Mouse (Mus musculus): ENCODE results near the gene Sema6c. TPM values are rescaled to one million over a fixed set of nuclear protein-coding genes. Genes with fewer than 3 reads are reported as not detected.
"Not testable (repeated sequence)": the region's sequence is repeated elsewhere in the genome, so short reads cannot be mapped to it uniquely, and the experiment has no call there.

Sema6c gene
- polyA plus RNA-seq, 1 experiment from 2014 or later: 5.3 TPM

DNA sequence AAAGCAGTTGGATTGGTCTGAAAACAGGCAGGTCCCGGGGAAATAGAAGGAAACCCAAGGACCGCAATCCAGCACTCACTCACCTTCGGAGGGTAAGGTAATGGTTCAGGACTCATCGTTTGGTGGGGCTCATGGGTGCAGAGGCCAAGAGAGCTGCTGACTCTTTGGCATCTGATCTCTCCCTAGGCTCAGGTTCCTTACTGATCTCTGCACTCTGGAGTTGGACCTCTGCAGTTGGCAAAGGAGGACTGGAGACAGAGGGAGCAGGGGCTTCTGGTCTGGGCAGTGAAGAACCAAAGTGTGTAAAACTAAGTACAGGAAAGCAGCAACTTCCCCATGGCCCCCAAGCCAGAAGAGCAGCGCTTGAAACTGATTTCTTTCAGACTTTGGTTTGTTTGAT lies 30.2 kb upstream of the Sema6c start:
- no peaks in the 10 kb centered on the region for H3K9me3 ChIP-seq (ENCODE audit: control insufficient read depth, low read length)
- ATAC-seq (replicated peaks; ENCODE audit: low FRiP score, low TSS enrichment, low read depth) (no peak), DNase-seq (ENCODE audit: low spot score) (no peak)
- no peak overlapping the region for H3K9ac ChIP-seq (ENCODE audit: low read length)
- no peak overlapping the region for H3K4me2 ChIP-seq (ENCODE audit: low read length)
- no peak overlapping the region for H3K4me3 ChIP-seq (ENCODE audit: low read depth, low read length)
- H3K36me3 ChIP-seq (ENCODE audit: control insufficient read depth, insufficient read depth, low read length): peaks cover 7% of the 10 kb centered on the region
- no peak overlapping the region for H3K27ac ChIP-seq (ENCODE audit: low read depth)
- peaks cover 10% of the 10 kb centered on the region for H3K4me1 ChIP-seq (replicated peaks; ENCODE audit: control insufficient read depth, insufficient read depth, low read length)
- WGBS: 76% methylated on average over 5 of the region's 5 CpGs
- no peaks in the 10 kb centered on the region for H3K27me3 ChIP-seq (replicated peaks; ENCODE audit: control insufficient read depth, insufficient read depth, low read length)

DNA sequence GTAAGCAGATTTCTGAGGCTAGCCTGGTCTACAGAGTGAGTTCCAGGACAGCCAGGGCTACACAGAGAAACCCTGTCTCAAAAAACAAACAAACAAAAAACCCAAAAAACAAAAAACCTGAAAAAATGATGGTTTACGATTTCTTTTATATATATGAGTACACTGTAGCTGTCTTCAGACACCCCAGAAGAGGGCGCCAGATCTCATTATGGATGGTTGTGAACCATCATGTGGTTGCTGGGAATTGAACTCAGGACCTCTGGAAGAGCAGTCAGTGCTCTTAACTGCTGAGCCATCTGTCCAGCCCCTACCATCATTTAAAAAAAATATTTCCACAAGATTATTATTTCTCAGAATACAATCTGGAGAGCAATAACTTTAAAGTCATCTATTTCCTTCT lies 27.9 kb upstream of the Sema6c start:
- H3K27ac ChIP-seq (ENCODE audit: low read depth); H3K4me3 ChIP-seq (ENCODE audit: low read depth, low read length); H3K27me3 ChIP-seq (replicated peaks; ENCODE audit: control insufficient read depth, insufficient read depth, low read length); H3K9ac ChIP-seq (ENCODE audit: low read length); H3K4me2 ChIP-seq (ENCODE audit: low read length); H3K36me3 ChIP-seq (ENCODE audit: control insufficient read depth, insufficient read depth, low read length); ATAC-seq (replicated peaks; ENCODE audit: low FRiP score, low TSS enrichment, low read depth); H3K9me3 ChIP-seq (ENCODE audit: control insufficient read depth, low read length); DNase-seq (ENCODE audit: low spot score): not testable (repeated sequence)
- 87% methylated on average over 2 of the region's 2 CpGs for whole genome bisulfite sequencing
- H3K4me1 ChIP-seq (replicated peaks; ENCODE audit: control insufficient read depth, insufficient read depth, low read length): peaks cover 14% of the 10 kb centered on the region

DNA sequence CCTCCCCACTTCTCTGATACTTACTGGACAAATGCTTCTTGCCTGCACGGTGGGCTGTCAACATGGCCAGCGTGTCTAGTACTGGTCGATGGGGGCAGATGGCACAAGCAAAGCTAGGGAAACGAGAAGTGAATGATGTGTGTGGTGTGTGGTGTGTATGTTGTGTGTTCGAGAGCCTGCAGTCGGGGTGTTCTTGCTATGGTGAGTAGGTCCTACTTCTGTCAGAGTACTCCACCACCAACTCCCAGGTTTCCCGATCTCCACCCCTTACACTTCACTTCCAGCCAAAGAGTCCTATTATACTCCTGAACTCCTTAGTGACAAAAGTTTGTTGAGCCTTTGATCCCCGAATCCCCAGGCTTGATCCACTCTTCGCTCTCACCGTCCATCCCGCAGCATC lies 27.1 kb upstream of the Sema6c start:
- ATAC-seq (replicated peaks; ENCODE audit: low FRiP score, low TSS enrichment, low read depth) (peak; percentile 4; the same call in 1 of the 2 replicates), DNase-seq (ENCODE audit: low spot score) (no peak)
- Histone ChIP-seq H3K9me3 (ENCODE audit: control insufficient read depth, low read length) (no peaks in the 10 kb centered on the region), H3K36me3 (ENCODE audit: control insufficient read depth, insufficient read depth, low read length) (peaks cover 7% of the 10 kb centered on the region), H3K27me3 (replicated peaks; ENCODE audit: control insufficient read depth, insufficient read depth, low read length) (no peaks in the 10 kb centered on the region), H3K4me1 (replicated peaks; ENCODE audit: control insufficient read depth, insufficient read depth, low read length) (peaks cover 14% of the 10 kb centered on the region), H3K4me2 (ENCODE audit: low read length) (peak overlapping the region; percentile 77), H3K9ac (ENCODE audit: low read length) (peak overlapping the region; percentile 78), H3K4me3 (ENCODE audit: low read depth, low read length) (peak overlapping the region; percentile 87), H3K27ac (ENCODE audit: low read depth) (peak overlapping the region; percentile 57; the same call in 1 of the 2 replicates)
- WGBS: 56% methylated on average over 11 of the region's 11 CpGs

DNA sequence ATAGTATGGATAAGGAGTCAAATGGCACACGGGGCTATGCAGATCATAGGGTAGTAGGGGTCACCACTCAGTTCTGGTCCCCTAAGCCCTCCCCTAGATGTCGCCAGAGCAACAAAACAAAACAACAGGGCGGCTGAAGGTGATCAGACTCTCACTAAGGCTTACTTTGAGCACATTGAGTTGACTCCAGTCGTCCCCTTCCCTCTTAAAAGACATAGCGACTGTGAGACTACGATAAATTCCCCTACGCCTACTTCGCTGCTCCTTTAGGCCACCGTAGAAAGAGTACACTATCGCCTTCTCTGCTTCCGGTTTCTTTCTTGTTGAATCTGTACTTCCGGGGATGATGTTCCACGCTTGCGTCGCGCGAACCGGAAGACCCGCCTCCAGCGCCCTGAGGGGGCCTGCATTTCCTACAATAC lies 26.6 kb upstream of the Sema6c start, which contains the start of the genes Scnm1 and Lysmd1:
Scnm1 (minus strand) TSS at position 332 of the 422 bp plus-strand sequence.
Lysmd1 (plus strand) TSS at position 409 of the 422 bp plus-strand sequence.
- Histone ChIP-seq H3K4me2 (ENCODE audit: low read length) (peak within 1 kb of the TSS; percentile 77), H3K4me3 (ENCODE audit: low read depth, low read length) (peak within 1 kb of the TSS; percentile 87), H3K27me3 (replicated peaks; ENCODE audit: control insufficient read depth, insufficient read depth, low read length) (no peaks in the 10 kb centered on the region), H3K36me3 (ENCODE audit: control insufficient read depth, insufficient read depth, low read length) (peaks cover 7% of the 10 kb centered on the region), H3K9me3 (ENCODE audit: control insufficient read depth, low read length) (no peaks in the 10 kb centered on the region), H3K4me1 (replicated peaks; ENCODE audit: control insufficient read depth, insufficient read depth, low read length) (peaks cover 14% of the 10 kb centered on the region), H3K27ac (ENCODE audit: low read depth) (peak within 1 kb of the TSS; percentile 57; the same call in 1 of the 2 replicates), H3K9ac (ENCODE audit: low read length) (peak within 1 kb of the TSS; percentile 78)
- under 1% methylated on average over 20 of the region's 20 CpGs for WGBS
- DNase-seq (ENCODE audit: low spot score) (peak; percentile 87), ATAC-seq (replicated peaks; ENCODE audit: low FRiP score, low TSS enrichment, low read depth) (peak; percentile 89)

DNA sequence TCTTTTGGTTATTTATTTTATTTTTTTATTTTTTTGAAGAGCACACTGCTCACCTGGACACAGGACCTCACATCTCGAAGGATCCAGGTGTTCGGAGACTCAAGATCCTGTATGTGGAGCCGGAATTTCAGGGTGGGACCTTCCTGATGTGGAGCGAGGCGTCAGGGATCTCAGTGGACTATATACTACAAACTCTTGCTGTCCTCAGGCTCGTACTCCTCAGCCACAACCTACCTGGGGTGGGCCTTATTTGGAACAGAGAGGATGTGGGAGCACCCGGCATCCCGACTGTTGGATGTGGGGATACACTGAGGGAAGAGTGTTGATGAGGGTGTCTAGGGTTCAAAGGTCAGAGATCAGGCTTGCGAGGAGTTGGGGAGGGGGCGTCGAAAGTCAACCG lies 26.1 kb upstream of the Sema6c start:
- not testable (repeated sequence) for DNase-seq (ENCODE audit: low spot score); H3K4me3 ChIP-seq (ENCODE audit: low read depth, low read length); H3K4me2 ChIP-seq (ENCODE audit: low read length); H3K9ac ChIP-seq (ENCODE audit: low read length); H3K36me3 ChIP-seq (ENCODE audit: control insufficient read depth, insufficient read depth, low read length); H3K27me3 ChIP-seq (replicated peaks; ENCODE audit: control insufficient read depth, insufficient read depth, low read length); H3K27ac ChIP-seq (ENCODE audit: low read depth); H3K9me3 ChIP-seq (ENCODE audit: control insufficient read depth, low read length)
- WGBS: no CpG with 5 or more reads among the region's 12 CpGs
- ATAC-seq (replicated peaks; ENCODE audit: low FRiP score, low TSS enrichment, low read depth): peak; percentile 56
- peaks cover 14% of the 10 kb centered on the region for H3K4me1 ChIP-seq (replicated peaks; ENCODE audit: control insufficient read depth, insufficient read depth, low read length)

DNA sequence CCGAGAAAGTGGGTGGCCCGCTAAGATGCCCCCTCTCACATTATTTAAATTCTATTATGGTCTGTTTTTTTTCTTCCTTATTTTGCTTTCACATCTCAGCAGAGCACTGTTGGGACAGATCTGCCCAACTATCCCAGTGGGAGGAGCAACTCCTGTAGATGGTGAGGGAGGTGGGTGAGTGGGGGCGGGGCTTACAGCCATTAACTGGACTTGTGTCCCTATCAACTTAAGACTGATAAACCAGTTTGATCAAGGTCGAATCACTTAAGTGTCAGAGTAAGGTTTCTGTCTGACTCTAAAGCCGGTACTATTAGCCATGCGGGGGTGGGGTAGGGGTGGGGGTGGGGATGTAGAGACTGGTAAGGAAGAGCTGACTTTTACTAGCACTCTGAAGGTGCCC lies 25.2 kb upstream of the Sema6c start:
- peak overlapping the region; percentile 8; the same call in 1 of the 2 replicates for H3K9ac ChIP-seq (ENCODE audit: low read length)
- no peak overlapping the region for H3K27ac ChIP-seq (ENCODE audit: low read depth)

DNA sequence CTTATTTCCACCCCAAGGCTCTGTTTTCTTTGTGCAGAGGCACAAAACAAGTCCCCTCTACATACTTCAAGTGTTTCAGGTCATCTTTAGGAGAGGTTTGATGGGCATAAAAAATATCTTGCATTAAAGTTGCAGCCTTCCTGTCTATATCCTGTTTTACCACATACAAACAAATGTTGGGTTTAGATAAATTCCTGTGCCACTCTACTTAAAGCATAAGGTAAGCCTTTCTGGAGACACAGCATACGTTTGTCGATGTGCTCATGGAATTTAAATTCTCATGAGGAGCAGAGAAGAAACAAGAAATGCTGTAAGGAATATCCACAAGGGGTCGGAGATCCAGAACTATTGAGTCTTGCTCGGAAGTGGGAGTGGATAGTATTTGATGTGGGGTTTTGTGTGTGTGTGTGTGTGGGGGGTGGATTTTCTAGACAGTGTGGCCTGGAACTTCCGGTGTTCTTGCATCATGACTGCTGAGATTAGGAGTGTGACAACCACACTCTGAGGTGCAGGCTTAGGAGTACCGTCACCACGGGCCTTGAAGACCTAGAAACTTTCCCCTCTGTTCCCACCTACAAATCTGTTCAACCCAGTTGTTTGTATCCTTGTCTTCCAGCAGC lies 24.7 kb upstream of the Sema6c start:
- peaks cover 14% of the 10 kb centered on the region for H3K4me1 ChIP-seq (replicated peaks; ENCODE audit: control insufficient read depth, insufficient read depth, low read length)
- peaks cover 16% of the 10 kb centered on the region for H3K36me3 ChIP-seq (ENCODE audit: control insufficient read depth, insufficient read depth, low read length)
- 82% methylated on average over 7 of the region's 7 CpGs for WGBS
- ATAC-seq (replicated peaks; ENCODE audit: low FRiP score, low TSS enrichment, low read depth) (no peak), DNase-seq (ENCODE audit: low spot score) (no peak)
- H3K27me3 ChIP-seq (replicated peaks; ENCODE audit: control insufficient read depth, insufficient read depth, low read length): no peaks in the 10 kb centered on the region
- H3K4me3 ChIP-seq (ENCODE audit: low read depth, low read length): 0 out of 2 replicates have a peak overlapping the region, but pooled peaks have one; percentile 27
- no peaks in the 10 kb centered on the region for H3K9me3 ChIP-seq (ENCODE audit: control insufficient read depth, low read length)
- peak overlapping the region; percentile 56 for H3K4me2 ChIP-seq (ENCODE audit: low read length)
- no peak overlapping the region for H3K27ac ChIP-seq (ENCODE audit: low read depth)
- H3K9ac ChIP-seq (ENCODE audit: low read length): 0 out of 2 replicates have a peak overlapping the region, but pooled peaks have one; percentile 8

More for the DNA sequence above, 25.2 kb upstream of the Sema6c start:
- peak overlapping the region; percentile 27 for H3K4me3 ChIP-seq (ENCODE audit: low read depth, low read length)
- H3K27me3 ChIP-seq (replicated peaks; ENCODE audit: control insufficient read depth, insufficient read depth, low read length): no peaks in the 10 kb centered on the region
- peaks cover 11% of the 10 kb centered on the region for H3K36me3 ChIP-seq (ENCODE audit: control insufficient read depth, insufficient read depth, low read length)
- DNase-seq (ENCODE audit: low spot score): no peak
- H3K4me2 ChIP-seq (ENCODE audit: low read length): peak overlapping the region; percentile 56
- no peak for ATAC-seq (replicated peaks; ENCODE audit: low FRiP score, low TSS enrichment, low read depth)
- H3K9me3 ChIP-seq (ENCODE audit: control insufficient read depth, low read length): no peaks in the 10 kb centered on the region
- WGBS: 12% methylated on average over 6 of the region's 6 CpGs
- peaks cover 14% of the 10 kb centered on the region for H3K4me1 ChIP-seq (replicated peaks; ENCODE audit: control insufficient read depth, insufficient read depth, low read length)

DNA sequence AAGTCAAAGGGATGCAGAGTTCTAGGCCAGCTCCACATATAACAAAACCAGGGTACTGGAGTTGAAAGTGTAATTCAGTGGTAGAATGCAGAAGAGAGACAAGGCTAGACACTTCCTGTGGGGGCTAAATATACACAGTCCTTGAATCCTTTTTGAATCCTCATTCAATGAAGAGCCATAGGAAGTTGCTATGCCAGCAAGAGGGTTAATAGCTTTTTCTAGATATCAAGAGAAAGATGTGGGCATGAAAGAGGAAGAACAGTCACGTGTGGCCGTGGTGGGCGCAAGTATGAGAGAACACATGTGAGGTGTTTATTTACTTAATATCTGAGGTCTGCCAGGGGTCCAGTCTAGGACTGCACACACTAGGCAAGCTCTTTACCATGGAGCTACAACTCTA lies 23.9 kb upstream of the Sema6c start:
- Histone ChIP-seq H3K4me3 (ENCODE audit: low read depth, low read length) (no peak overlapping the region), H3K4me2 (ENCODE audit: low read length) (no peak overlapping the region), H3K27me3 (replicated peaks; ENCODE audit: control insufficient read depth, insufficient read depth, low read length) (no peaks in the 10 kb centered on the region), H3K4me1 (replicated peaks; ENCODE audit: control insufficient read depth, insufficient read depth, low read length) (peaks cover 14% of the 10 kb centered on the region), H3K9ac (ENCODE audit: low read length) (no peak overlapping the region), H3K27ac (ENCODE audit: low read depth) (no peak overlapping the region), H3K36me3 (ENCODE audit: control insufficient read depth, insufficient read depth, low read length) (peaks cover 20% of the 10 kb centered on the region; the same call in 1 of the 2 replicates), H3K9me3 (ENCODE audit: control insufficient read depth, low read length) (no peaks in the 10 kb centered on the region)
- ATAC-seq (replicated peaks; ENCODE audit: low FRiP score, low TSS enrichment, low read depth) (no peak), DNase-seq (ENCODE audit: low spot score) (no peak)
- 86% methylated on average over 3 of the region's 3 CpGs for WGBS

Data from intestine, embryonic 14.5 days (tissue).